Mouse (Mus musculus) lung, embryonic 16.5 days (tissue): ENCODE data around the gene Fgfr2. TPM values are rescaled to one million over a fixed set of nuclear protein-coding genes. Genes with fewer than 3 reads are reported as not detected.

Experiments
- ATAC-seq: fragments of 200-750 bp; cut with Nextera tagmentation; 2 replicates; pipeline ENCODE4 v1.8.0; 2017; ENCODE audit warnings: low read depth, mild to moderate bottlenecking, moderate library complexity
- H3K27ac ChIP-seq: fragments of 300-500 bp; sonication (generic); 2 replicates; pipeline ENCODE4 v1.5.1; 2014; ENCODE audit warnings: mild to moderate bottlenecking, control low read depth, low read length
- H3K27me3 ChIP-seq: fragments of 300-500 bp; sonication (generic); 2 replicates; pipeline ENCODE4 v1.6.1; 2014; ENCODE audit warnings: low read depth, low read length, mixed read lengths; ENCODE audit not compliant: control insufficient read depth, insufficient read depth
- H3K36me3 ChIP-seq: fragments of 300-500 bp; sonication (generic); 2 replicates; pipeline ENCODE4 v1.6.1; 2014; ENCODE audit warnings: low read length; ENCODE audit not compliant: control insufficient read depth, insufficient read depth
- H3K4me1 ChIP-seq: fragments of 300-500 bp; sonication (generic); replicated peaks from 2 replicates; pipeline ENCODE4 v1.6.1; 2014; ENCODE audit warnings: low read length, mixed read lengths; ENCODE audit not compliant: control insufficient read depth, insufficient read depth
- H3K4me2 ChIP-seq: fragments of 300-500 bp; sonication (generic); 2 replicates; pipeline ENCODE4 v1.6.1; 2014; ENCODE audit warnings: low read depth, low read length, control low read depth
- H3K4me3 ChIP-seq: fragments of 300-500 bp; sonication (generic); 2 replicates; pipeline ENCODE4 v1.5.1; 2014; ENCODE audit warnings: mild to moderate bottlenecking, low read length, control low read depth
- H3K9ac ChIP-seq: fragments of 300-500 bp; sonication (generic); 2 replicates; pipeline ENCODE4 v1.6.1; 2014; ENCODE audit warnings: low read length, control low read depth
- H3K9me3 ChIP-seq: fragments of 300-500 bp; sonication (generic); 2 replicates; pipeline ENCODE4 v1.6.1; 2016; ENCODE audit warnings: low read length; ENCODE audit not compliant: control insufficient read depth
- WGBS: fragments of 180-500 bp; shearing (Covaris S2); extraction: QIAGEN DNeasy Blood & Tissue Kit; methylation state at CpG from one replicate; pipeline ENCODE4 v1.1.7; 2014; 5-methylcytosine and 5-hydroxymethylcytosine counted together
- polyA plus RNA-seq: library from polyadenylated mRNA; unstranded; fragments of >200 nt; fragmentation: Nextera tagmentation; extraction: Ambion mirVana; gene quantifications from 2 replicates; pipeline ENCODE4 v1.2.1, GENCODE M21; 2015

Gene Fgfr2
- polyA plus RNA-seq, 1 experiment from 2014 or later: 175 TPM

DNA sequence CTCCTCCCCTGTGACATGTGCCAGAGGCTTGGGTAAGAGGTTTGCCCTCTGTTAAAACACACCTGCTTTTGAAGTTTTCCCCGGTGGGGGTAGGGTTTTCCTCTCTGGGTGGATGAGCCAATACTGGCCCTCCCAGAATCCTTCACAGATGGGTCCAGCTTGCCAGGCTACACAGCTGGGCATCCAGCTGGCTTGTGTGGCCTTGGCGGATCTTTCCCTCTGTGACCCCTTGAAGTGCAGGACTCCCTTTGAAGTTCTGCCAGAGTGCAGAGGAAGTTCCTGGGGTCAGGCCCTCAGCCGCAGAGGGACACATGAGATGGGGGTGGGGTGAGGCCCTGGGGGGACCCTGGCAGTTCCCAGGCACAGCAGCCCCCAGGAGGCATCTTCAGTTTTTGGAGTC lies 507.8 kb downstream of the Fgfr2 start:
- H3K4me3 ChIP-seq: no peak overlapping the region
- no peak for ATAC-seq
- no peak overlapping the region for H3K27ac ChIP-seq
- H3K9me3 ChIP-seq: no peaks in the 10 kb centered on the region
- H3K36me3 ChIP-seq: no peaks in the 10 kb centered on the region
- H3K9ac ChIP-seq: no peak overlapping the region
- no peaks in the 10 kb centered on the region for H3K27me3 ChIP-seq
- 7% methylated on average over 3 of the region's 3 CpGs for WGBS
- H3K4me1 ChIP-seq: peaks cover 4% of the 10 kb centered on the region; the same call in 1 of the 2 replicates
- no peak overlapping the region for H3K4me2 ChIP-seq

GRCm38 (mm10) chr7:132611530-132611929 lies 511.6 kb downstream of the Fgfr2 start:
- Histone ChIP-seq H3K9me3 (no peaks in the 10 kb centered on the region), H3K36me3 (no peaks in the 10 kb centered on the region), H3K4me1 (peaks cover 4% of the 10 kb centered on the region; the same call in 1 of the 2 replicates), H3K9ac (no peak overlapping the region), H3K27me3 (no peaks in the 10 kb centered on the region), H3K4me2 (no peak overlapping the region), H3K27ac (no peak overlapping the region), H3K4me3 (no peak overlapping the region)
- no peak for ATAC-seq
- 92% methylated on average over 8 of the region's 8 CpGs for WGBS

GRCm38 (mm10) chr7:132610468-132611318 lies 512.5 kb downstream of the Fgfr2 start, which contains the start of gene Lhpp:
Gene Lhpp, plus strand, starts transcription at chr7:132610638.
- no peaks in the 10 kb centered on the region for H3K27me3 ChIP-seq
- ATAC-seq: peak; percentile 86
- WGBS: 7% methylated on average over 44 of the region's 44 CpGs

GRCm38 (mm10) chr7:132608316-132609020 lies 514.7 kb downstream of the Fgfr2 start:
- Histone ChIP-seq H3K9me3 (no peaks in the 10 kb centered on the region), H3K9ac (no peak overlapping the region), H3K36me3 (no peaks in the 10 kb centered on the region), H3K27me3 (peaks cover 4% of the 10 kb centered on the region; the same call in 1 of the 2 replicates), H3K27ac (no peak overlapping the region), H3K4me1 (no peaks in the 10 kb centered on the region; the same call in 1 of the 2 replicates), H3K4me3 (no peak overlapping the region), H3K4me2 (no peak overlapping the region)
- no peak for ATAC-seq
- WGBS: 88% methylated on average over 4 of the region's 4 CpGs

More at GRCm38 (mm10) chr7:132610468-132611318, 512.5 kb downstream of the Fgfr2 start, which contains the start of gene Lhpp:
- Histone ChIP-seq H3K9me3 (no peaks in the 10 kb centered on the region), H3K4me2 (peak within 1 kb of the TSS; percentile 77), H3K27ac (no peak within 1 kb of the TSS), H3K4me3 (peak within 1 kb of the TSS; percentile 66), H3K4me1 (peaks cover 4% of the 10 kb centered on the region; the same call in 1 of the 2 replicates), H3K36me3 (no peaks in the 10 kb centered on the region), H3K9ac (peak within 1 kb of the TSS; percentile 74)

GRCm38 (mm10) chr7:132605689-132606088 lies 517.5 kb downstream of the Fgfr2 start:
- no peak overlapping the region for H3K27ac ChIP-seq

GRCm38 (mm10) chr7:132604720-132605119 lies 518.4 kb downstream of the Fgfr2 start:
- no peak overlapping the region for H3K4me2 ChIP-seq
- peaks cover 40% of the 10 kb centered on the region for H3K27me3 ChIP-seq
- no peaks in the 10 kb centered on the region for H3K9me3 ChIP-seq
- H3K36me3 ChIP-seq: no peaks in the 10 kb centered on the region
- no peak for ATAC-seq
- H3K27ac ChIP-seq: no peak overlapping the region
- no peak overlapping the region for H3K4me3 ChIP-seq
- H3K4me1 ChIP-seq: peaks cover 4% of the 10 kb centered on the region
- H3K9ac ChIP-seq: no peak overlapping the region
- 78% methylated on average over 4 of the region's 4 CpGs for WGBS

More at GRCm38 (mm10) chr7:132605689-132606088, 517.5 kb downstream of the Fgfr2 start:
- ATAC-seq: no peak
- Histone ChIP-seq H3K4me2 (no peak overlapping the region), H3K9me3 (no peaks in the 10 kb centered on the region), H3K4me1 (no peaks in the 10 kb centered on the region; the same call in 1 of the 2 replicates), H3K27me3 (peaks cover 30% of the 10 kb centered on the region), H3K4me3 (no peak overlapping the region), H3K36me3 (no peaks in the 10 kb centered on the region), H3K9ac (no peak overlapping the region)
- 46% methylated on average over 5 of the region's 5 CpGs for WGBS

DNA sequence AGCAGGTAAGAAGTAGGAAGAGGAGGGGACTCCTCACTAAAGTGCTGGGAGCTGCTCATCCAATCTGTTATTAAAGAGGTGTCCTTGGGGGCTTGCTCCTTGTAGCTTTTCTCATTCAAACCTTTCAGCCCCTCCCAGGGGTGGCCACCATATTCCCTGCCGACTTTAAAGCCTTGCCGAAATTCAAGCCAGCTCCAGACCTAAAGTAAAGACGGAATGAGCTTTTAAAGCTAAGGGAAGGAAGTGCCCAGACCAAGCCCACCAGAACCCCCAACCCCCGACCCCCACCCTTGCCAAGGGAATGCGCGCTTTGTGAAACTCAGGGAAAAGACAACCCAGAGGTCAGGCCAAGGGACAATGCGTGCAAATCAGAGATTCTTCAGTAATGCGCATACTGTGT lies 522.2 kb downstream of the Fgfr2 start:
- Histone ChIP-seq H3K9ac (no peak overlapping the region), H3K27me3 (peaks cover 78% of the 10 kb centered on the region), H3K27ac (no peak overlapping the region), H3K36me3 (no peaks in the 10 kb centered on the region), H3K4me2 (no peak overlapping the region), H3K9me3 (no peaks in the 10 kb centered on the region), H3K4me1 (peaks cover 19% of the 10 kb centered on the region), H3K4me3 (no peak overlapping the region)
- 12% methylated on average over 8 of the region's 8 CpGs for WGBS
- ATAC-seq: no peak

- Histone ChIP-seq H3K27me3 (peaks cover 83% of the 10 kb centered on the region), H3K4me3 (peak overlapping the region; percentile 42), H3K36me3 (no peaks in the 10 kb centered on the region), H3K4me2 (peak overlapping the region; percentile 63), H3K9me3 (no peaks in the 10 kb centered on the region), H3K4me1 (peaks cover 19% of the 10 kb centered on the region), H3K9ac (no peak overlapping the region), H3K27ac (no peak overlapping the region)
- 2% methylated on average over 9 of the region's 9 CpGs for WGBS
- peak; percentile 22; the same call in 1 of the 2 replicates for ATAC-seq
Measured at GRCm38 (mm10) chr7:132600026-132600425, 523.1 kb downstream of the Fgfr2 start.
